Mouse (Mus musculus) liver, embryonic 16.5 days (tissue): ENCODE results near the gene Tmem184b. TPM values are rescaled to one million over a fixed set of nuclear protein-coding genes. Genes with fewer than 3 reads are reported as not detected.

Source experiments
- ATAC-seq: fragments of 200-750 bp; cut with Nextera tagmentation; 2 replicates; pipeline ENCODE4 v1.8.0; 2017; ENCODE audit warnings: low read depth, mild to moderate bottlenecking, moderate number of reproducible peaks, moderate library complexity
- H3K27ac ChIP-seq: fragments of 300-500 bp; sonication (generic); 2 replicates; pipeline ENCODE4 v1.5.1; 2014; ENCODE audit warnings: mild to moderate bottlenecking, low read length
- H3K27me3 ChIP-seq: fragments of 300-500 bp; sonication (generic); 2 replicates; pipeline ENCODE4 v1.6.1; 2014; ENCODE audit warnings: low read depth, low read length, mixed read lengths; ENCODE audit not compliant: control insufficient read depth, insufficient read depth
- H3K36me3 ChIP-seq: fragments of 300-500 bp; sonication (generic); 2 replicates; pipeline ENCODE4 v1.6.1; 2014; ENCODE audit warnings: mild to moderate bottlenecking; ENCODE audit not compliant: control insufficient read depth, insufficient read depth
- H3K4me1 ChIP-seq: fragments of 300-500 bp; sonication (generic); 2 replicates; pipeline ENCODE4 v1.6.1; 2014; ENCODE audit warnings: low read depth, low read length, mixed read lengths; ENCODE audit not compliant: control insufficient read depth
- H3K4me2 ChIP-seq: fragments of 300-500 bp; sonication (generic); 2 replicates; pipeline ENCODE4 v1.6.1; 2014; ENCODE audit warnings: low read depth, low read length, mixed read lengths
- H3K4me3 ChIP-seq: fragments of 300-500 bp; sonication (generic); 2 replicates; pipeline ENCODE4 v1.5.1; 2014; ENCODE audit warnings: low read depth, mild to moderate bottlenecking, low read length
- H3K9ac ChIP-seq: fragments of 300-500 bp; sonication (generic); 2 replicates; pipeline ENCODE4 v1.6.1; 2014; ENCODE audit warnings: low read depth, low read length
- H3K9me3 ChIP-seq: fragments of 300-500 bp; sonication (generic); replicated peaks from 2 replicates; pipeline ENCODE4 v1.6.1; 2016; ENCODE audit warnings: low read length; ENCODE audit not compliant: control insufficient read depth
- WGBS: fragments of 180-500 bp; shearing (Covaris S2); extraction: QIAGEN DNeasy Blood & Tissue Kit; methylation state at CpG from one replicate; pipeline ENCODE4 v1.1.7; 2014; ENCODE audit not compliant: insufficient replicate concordance; 5-methylcytosine and 5-hydroxymethylcytosine counted together
- polyA plus RNA-seq: library from polyadenylated mRNA; unstranded; fragments of >200 nt; fragmentation: Nextera tagmentation; extraction: Ambion mirVana; gene quantifications from 2 replicates; pipeline ENCODE4 v1.2.1, GENCODE M21; 2015

Tmem184b gene
- polyA plus RNA-seq, 1 experiment from 2014 or later, result 12.1 TPM

DNA sequence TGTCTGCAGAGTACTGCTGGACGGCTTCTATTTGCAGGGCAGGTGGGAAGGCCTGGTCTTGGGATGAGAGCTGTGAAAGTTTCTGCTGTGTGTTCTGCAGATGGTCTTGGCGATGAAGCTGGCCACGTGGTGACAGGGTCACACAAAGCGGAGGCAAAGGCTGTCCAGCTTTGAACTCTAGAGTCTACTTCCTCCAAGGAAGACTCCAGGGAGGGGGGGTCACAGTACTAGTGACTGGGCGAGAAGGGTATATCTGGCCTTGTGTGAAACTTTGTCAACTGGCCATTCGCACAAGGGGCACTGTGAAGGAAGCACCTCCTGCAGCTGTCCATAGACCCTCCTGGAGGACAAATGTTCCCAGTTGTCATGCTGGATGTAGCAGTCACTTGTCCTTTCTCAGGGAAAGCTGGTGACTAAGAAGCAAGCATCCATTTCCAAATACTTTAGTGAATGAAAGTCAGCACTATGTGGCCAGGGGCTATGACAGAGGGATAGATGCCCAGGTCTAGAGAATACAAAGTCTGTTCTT, 19.4 kb upstream of the Tmem184b start:
- no peak overlapping the region for H3K4me3 ChIP-seq
- H3K4me1 ChIP-seq, result no peaks in the 10 kb centered on the region
- no peak overlapping the region for H3K4me2 ChIP-seq
- no peaks in the 10 kb centered on the region for H3K27me3 ChIP-seq
- no peaks in the 10 kb centered on the region for H3K36me3 ChIP-seq
- H3K9me3 ChIP-seq, result no peaks in the 10 kb centered on the region
- H3K9ac ChIP-seq, result no peak overlapping the region
- 69% methylated on average over 6 of the region's 6 CpGs for WGBS
- H3K27ac ChIP-seq, result no peak overlapping the region
- ATAC-seq, result no peak

DNA sequence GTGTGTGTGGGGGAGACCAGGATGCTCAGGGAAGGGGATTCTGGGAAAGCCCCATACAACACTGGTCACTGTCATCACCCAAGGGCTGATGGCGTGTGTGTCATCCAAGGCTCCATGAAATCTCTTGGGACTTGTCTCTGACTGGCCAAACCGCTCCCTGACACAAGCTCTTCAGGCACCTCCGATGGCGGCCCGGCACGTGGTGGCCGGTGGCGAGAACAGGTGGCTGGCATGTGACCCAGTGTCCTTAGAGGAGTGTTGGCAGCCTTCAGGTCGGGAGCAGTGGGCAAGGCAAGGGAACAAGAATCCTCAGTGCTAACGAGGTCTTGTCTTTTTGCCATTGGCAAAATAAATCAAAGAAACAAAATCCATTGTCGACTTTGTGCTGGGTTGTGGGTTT, 15.3 kb upstream of the Tmem184b start:
- H3K9ac ChIP-seq, result no peak overlapping the region
- no peaks in the 10 kb centered on the region for H3K36me3 ChIP-seq
- no peak overlapping the region for H3K4me3 ChIP-seq
- H3K27me3 ChIP-seq, result no peaks in the 10 kb centered on the region
- ATAC-seq, result no peak
- H3K4me2 ChIP-seq, result no peak overlapping the region
- H3K4me1 ChIP-seq, result peaks cover 4% of the 10 kb centered on the region
- no peaks in the 10 kb centered on the region for H3K9me3 ChIP-seq
- 71% methylated on average over 11 of the region's 11 CpGs for WGBS
- no peak overlapping the region for H3K27ac ChIP-seq

DNA sequence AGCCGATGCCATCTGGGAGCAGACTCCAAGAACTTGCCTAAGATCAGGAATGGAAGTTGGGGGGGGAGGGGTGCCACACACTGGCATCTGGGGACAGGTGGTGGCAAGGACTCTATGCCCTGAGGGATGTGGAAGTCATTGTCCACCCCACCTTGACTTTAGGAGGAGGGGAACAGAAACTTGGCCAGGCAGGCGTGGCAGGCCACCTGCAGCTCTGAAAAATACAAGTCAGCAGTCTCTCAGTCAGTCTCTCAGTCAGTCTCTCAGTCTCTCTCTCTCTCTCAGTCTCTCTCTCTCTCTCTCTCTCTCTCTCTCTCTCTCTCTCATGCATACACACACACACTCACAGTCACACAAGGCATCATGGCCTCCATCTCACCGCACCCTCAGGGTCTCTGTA, 14.9 kb upstream of the Tmem184b start:
- no peak overlapping the region for H3K9ac ChIP-seq
- 71% methylated on average over 3 of the region's 3 CpGs for WGBS
- H3K36me3 ChIP-seq, result no peaks in the 10 kb centered on the region
- H3K27ac ChIP-seq, result no peak overlapping the region
- no peak overlapping the region for H3K4me3 ChIP-seq
- no peak overlapping the region for H3K4me2 ChIP-seq
- no peaks in the 10 kb centered on the region for H3K27me3 ChIP-seq
- H3K9me3 ChIP-seq, result no peaks in the 10 kb centered on the region
- no peak for ATAC-seq
- peaks cover 6% of the 10 kb centered on the region for H3K4me1 ChIP-seq

DNA sequence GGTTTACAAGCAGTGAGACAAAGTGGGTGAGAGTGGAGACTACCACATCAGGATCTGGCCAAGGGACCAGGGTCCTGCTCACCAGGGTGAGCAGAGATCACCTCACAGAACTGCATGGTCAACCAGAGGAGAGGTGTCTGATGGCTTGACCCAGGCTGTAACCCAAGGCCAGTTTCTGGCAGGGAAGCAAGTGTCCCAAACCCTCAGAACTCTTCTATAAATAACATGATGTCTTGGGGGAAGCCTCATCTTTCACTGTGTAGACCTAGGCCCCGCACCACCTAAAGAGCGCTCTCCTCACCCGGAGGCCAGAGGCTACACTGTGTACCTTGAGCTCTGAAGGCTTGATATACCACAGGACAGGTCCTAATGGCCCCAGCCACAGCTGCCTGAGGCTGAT, 14.0 kb upstream of the Tmem184b start:
- ATAC-seq, result 0 out of 2 replicates have a peak, but pooled peaks have one; percentile 36
- WGBS, result 66% methylated on average over 3 of the region's 3 CpGs
- no peaks in the 10 kb centered on the region for H3K36me3 ChIP-seq
- H3K9me3 ChIP-seq, result no peaks in the 10 kb centered on the region
- H3K9ac ChIP-seq, result no peak overlapping the region
- no peaks in the 10 kb centered on the region for H3K27me3 ChIP-seq
- H3K27ac ChIP-seq, result no peak overlapping the region
- H3K4me1 ChIP-seq, result peaks cover 6% of the 10 kb centered on the region
- H3K4me2 ChIP-seq, result no peak overlapping the region
- no peak overlapping the region for H3K4me3 ChIP-seq

DNA sequence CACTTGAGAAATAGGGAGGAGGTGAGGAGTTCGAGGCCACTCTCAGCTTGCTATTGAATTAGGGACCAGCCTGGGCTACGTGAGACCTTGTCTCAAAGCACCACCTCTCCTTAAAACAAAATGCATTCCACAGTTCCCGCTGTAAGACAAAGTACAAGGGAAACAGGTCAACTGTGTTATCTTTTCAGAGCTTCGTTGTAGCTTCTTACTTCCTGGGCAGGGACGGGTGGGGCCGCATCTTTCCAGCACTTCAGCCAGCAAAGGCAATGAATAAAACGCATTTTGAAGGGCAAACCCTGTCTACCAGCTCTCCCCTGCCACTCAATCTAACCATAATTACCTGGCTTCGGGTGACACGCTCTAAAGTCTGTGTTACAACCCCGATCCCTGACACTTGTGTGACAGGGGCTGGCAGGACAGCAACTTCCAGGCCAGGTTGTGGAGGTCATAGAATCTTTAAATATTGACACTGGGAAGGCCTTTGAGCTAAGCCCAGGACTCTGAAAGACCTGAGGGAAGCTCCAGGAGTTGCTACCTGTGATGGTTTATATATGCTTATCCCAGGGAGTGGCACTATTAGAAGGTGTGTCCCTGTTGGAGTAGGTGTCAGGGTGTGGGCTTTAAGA, 13.2 kb upstream of the Tmem184b start:
- WGBS, result 38% methylated on average over 10 of the region's 10 CpGs

DNA sequence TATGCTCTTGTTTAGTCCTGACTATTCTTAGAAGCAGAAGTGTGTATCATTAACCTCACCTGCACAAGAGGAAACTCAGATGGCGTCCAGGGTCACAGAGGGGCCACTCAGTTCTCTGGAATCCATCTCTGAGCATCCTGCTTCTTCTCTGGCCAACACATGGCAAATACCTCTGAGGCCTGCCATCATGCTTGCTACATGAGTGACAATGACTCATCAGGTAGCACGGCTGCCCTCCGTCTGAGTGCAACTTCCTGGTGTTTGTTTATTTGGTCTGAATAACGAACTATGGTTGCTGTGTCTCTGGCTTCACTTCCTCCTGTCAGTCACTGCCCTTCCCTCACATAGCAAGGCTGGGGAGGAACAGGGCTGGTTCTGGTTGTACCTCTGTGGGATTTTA, 11.1 kb upstream of the Tmem184b start:
- no peak for ATAC-seq
- Histone ChIP-seq H3K4me3 (no peak overlapping the region), H3K9ac (no peak overlapping the region), H3K27ac (no peak overlapping the region), H3K36me3 (no peaks in the 10 kb centered on the region), H3K9me3 (no peaks in the 10 kb centered on the region), H3K4me1 (peaks cover 6% of the 10 kb centered on the region), H3K4me2 (no peak overlapping the region), H3K27me3 (no peaks in the 10 kb centered on the region)
- 14% methylated on average over 4 of the region's 4 CpGs for WGBS

More for the DNA sequence above, 13.2 kb upstream of the Tmem184b start:
- H3K4me2 ChIP-seq, result no peak overlapping the region
- no peaks in the 10 kb centered on the region for H3K9me3 ChIP-seq
- H3K4me3 ChIP-seq, result no peak overlapping the region
- H3K27me3 ChIP-seq, result no peaks in the 10 kb centered on the region
- no peaks in the 10 kb centered on the region for H3K36me3 ChIP-seq
- peaks cover 6% of the 10 kb centered on the region for H3K4me1 ChIP-seq
- peak; percentile 70 for ATAC-seq
- no peak overlapping the region for H3K9ac ChIP-seq
- peak overlapping the region; percentile 63; the same call in 1 of the 2 replicates for H3K27ac ChIP-seq

DNA sequence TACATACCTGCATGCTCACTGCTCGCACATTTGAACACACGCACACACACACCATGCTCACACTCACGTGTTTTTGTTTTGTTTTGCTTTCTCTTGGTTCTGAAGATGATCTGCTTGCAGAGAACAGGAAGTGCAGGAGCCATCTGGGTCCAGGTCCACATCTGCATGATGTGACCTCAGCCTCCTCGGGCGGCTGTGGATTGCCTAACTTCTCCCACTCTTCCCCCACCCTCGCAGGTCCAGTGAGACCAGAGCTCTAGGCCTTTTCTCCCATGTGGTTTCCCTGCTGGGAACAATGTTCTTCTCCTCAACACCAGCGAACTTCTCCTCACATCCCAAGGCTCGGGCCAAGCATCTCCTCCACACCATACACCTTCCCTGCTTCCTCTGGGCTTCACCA, 10.4 kb upstream of the Tmem184b start:
- Histone ChIP-seq H3K4me1 (peaks cover 6% of the 10 kb centered on the region), H3K36me3 (no peaks in the 10 kb centered on the region), H3K27ac (no peak overlapping the region), H3K4me3 (no peak overlapping the region), H3K9me3 (no peaks in the 10 kb centered on the region), H3K9ac (no peak overlapping the region), H3K4me2 (no peak overlapping the region), H3K27me3 (no peaks in the 10 kb centered on the region)
- WGBS, result 42% methylated on average over 8 of the region's 8 CpGs
- ATAC-seq, result no peak

DNA sequence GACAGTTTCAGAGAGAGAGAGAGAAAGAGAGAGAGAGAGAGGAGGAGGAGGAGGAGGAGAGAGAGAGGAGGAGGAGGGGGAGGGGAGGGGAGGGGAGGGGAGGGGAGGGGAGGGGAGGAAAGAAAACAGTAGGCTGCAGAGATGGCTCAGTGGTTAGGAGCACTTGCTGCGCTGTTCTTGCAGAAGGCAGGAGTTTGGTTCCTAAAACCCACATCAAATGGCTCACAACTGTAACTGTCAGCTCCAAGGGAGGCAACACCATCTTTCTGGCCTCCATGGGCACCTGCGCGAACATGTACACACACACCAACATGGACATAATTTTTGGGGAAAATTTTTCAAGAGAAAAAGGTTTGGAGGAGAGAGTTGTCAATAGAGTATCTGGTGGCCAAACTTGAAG, 9.8 kb upstream of the Tmem184b start:
- no peaks in the 10 kb centered on the region for H3K27me3 ChIP-seq
- H3K27ac ChIP-seq, result no peak overlapping the region
- no peak for ATAC-seq
- H3K36me3 ChIP-seq, result no peaks in the 10 kb centered on the region
- peaks cover 6% of the 10 kb centered on the region for H3K4me1 ChIP-seq
- WGBS, result 85% methylated on average over 3 of the region's 3 CpGs
- H3K9ac ChIP-seq, result no peak overlapping the region
- no peak overlapping the region for H3K4me2 ChIP-seq
- no peak overlapping the region for H3K4me3 ChIP-seq
- no peaks in the 10 kb centered on the region for H3K9me3 ChIP-seq

DNA sequence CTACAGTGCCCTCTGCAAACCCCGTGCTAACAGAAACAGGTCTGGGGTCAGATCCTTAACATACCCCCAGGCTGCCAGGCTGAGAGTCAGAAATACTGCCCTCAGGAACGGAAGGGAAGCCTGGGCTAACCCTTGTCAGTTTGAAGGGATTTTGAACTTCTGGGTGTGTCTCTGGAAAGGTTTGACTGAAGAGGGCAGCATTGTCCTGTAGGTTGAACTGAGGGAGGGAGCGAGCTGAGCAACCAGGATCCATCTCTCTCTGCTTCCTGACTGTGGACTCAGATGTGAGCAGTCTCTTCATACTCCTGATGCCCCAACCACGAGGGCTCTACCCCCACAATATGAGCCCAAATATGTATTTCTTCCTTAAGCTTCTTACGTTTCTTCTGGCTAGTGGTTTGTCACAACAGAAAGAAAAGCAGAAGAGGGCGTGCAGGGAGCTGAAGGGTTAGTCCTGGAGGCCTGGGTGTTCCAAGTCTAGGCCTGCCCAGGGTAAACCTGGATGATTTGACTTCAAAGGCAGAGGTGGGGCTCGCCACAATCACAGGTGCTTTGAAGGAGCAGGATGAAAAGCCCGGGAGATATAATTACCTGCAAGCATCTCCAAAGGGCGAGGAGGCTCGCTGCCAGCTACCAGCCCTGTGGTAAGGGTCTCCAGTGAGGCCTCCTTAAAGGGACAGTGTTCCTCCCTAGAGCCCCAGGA, 8.1 kb upstream of the Tmem184b start:
- Histone ChIP-seq H3K4me2 (no peak overlapping the region), H3K27ac (no peak overlapping the region), H3K9me3 (no peaks in the 10 kb centered on the region), H3K27me3 (no peaks in the 10 kb centered on the region), H3K36me3 (no peaks in the 10 kb centered on the region), H3K4me3 (no peak overlapping the region), H3K4me1 (peaks cover 6% of the 10 kb centered on the region), H3K9ac (no peak overlapping the region)
- 55% methylated on average over 10 of the region's 10 CpGs for WGBS
- no peak for ATAC-seq
